Mouse (Mus musculus) skeletal muscle tissue, postnatal 0 days (tissue): ENCODE results near the gene Gm29289. TPM values are rescaled to one million over a fixed set of nuclear protein-coding genes. Genes with fewer than 3 reads are reported as not detected.

Source experiments
- polyA plus RNA-seq: library from polyadenylated mRNA; unstranded; fragments of >200 nt; fragmentation: Nextera tagmentation; extraction: Ambion mirVana; gene quantifications from 2 replicates; pipeline ENCODE4 v1.2.1, GENCODE M21; 2015

Gm29289 gene
- polyA plus RNA-seq: not detected in 2 replicates

DNA sequence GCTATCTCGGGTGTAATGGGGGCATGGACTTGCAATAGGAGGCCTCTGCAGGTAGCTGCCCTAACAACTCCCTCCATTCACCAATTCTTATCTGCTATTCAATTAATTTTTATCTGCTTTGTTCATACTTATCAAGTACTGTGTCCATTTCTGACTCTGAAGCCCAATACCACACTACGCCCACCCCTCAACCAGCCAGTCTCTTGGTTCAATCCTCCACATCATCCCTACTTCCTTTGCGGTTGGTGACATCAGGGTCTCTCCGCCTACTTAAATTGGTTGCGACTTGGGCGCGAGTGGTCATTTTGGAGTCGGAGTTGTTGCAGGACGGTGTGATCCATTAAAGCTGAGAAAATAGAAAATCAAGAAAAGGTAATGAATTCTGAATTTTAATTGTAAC is at the start of gene Gm29289:
TSS of gene Gm29289 (plus strand) at position 301 of the 400 bp plus-strand sequence.

GRCm38 (mm10) chrY:2900689-2901088 is 31.7 kb upstream of the Gm29289 start, which contains the start of gene Gm10352:
TSS of gene Gm10352 (plus strand) at chrY:2900989.

Other genes with a start within 250 kb of the Gm29289 start
- not detected in 2 replicates for gene H2al2b, start 211.9 kb upstream of the Gm29289 start, polyA plus RNA-seq
- not detected in 2 replicates for gene Gm4064, start 136.4 kb upstream of the Gm29289 start, polyA plus RNA-seq
- gene Rbmy, start 101.9 kb upstream of the Gm29289 start, polyA plus RNA-seq: not detected in 2 replicates
- not detected in 2 replicates for gene Gm10256, start 101.9 kb upstream of the Gm29289 start, polyA plus RNA-seq
- not detected in 2 replicates for gene Gm10352, start 31.6 kb upstream of the Gm29289 start, polyA plus RNA-seq